Mouse (Mus musculus) liver (tissue): ENCODE measurements around the gene Hapln4.
A peak's percentile ranks its signal among the peaks of the same experiment; 100 is the strongest.
"Not testable (repeated sequence)": the region's sequence is repeated elsewhere in the genome, so short reads cannot be mapped to it uniquely, and the experiment has no call there.

Experiments
- DNase-seq: peaks from one replicate; pipeline ENCODE4 v3.0.0-alpha.2; 2020; ENCODE audit warnings: mixed read lengths

Gene Hapln4

DNA sequence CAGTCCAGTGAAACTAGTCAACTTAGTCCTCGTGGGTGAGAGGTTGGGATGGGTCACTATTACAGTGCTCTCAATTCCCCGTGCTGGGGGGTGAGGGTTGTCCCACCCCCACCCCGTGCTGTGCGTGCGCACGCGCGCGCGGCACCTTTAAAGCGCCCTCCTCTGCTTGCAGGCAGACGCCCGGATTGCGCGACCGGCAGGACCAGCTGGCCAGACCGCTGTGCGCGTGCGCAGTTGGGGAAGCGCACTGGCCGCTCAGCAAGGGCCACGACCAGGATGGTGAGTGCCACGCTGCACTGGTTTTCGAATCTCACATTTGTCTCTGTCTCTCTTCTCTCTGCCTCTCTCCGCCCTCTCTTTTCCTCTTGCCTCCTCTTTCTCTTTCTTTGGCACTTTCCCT is at the start of gene Hapln4:
Gene Hapln4, plus strand, starts transcription at position 173 of the 400 bp plus-strand sequence.
- peak; percentile 55 for DNase-seq

DNA sequence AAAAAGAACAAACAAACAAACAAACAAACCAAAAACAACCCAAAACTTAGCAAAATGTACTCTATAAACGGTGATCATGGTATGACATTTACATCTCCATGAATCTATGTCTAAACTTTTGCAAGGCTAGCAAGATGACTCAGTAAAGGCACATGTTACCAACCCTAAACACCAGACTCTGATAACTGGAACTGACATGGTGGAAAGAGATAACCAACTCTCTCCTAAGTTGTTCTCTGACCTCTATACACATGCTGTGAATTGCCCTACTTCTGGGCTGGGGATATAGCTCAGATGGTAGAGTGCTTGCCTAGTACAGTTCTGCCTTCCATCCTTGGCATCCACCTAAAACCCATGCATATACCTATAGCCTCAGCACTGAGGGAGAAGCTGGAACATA is 45.3 kb upstream of the Hapln4 start:
- no peak for DNase-seq

DNA sequence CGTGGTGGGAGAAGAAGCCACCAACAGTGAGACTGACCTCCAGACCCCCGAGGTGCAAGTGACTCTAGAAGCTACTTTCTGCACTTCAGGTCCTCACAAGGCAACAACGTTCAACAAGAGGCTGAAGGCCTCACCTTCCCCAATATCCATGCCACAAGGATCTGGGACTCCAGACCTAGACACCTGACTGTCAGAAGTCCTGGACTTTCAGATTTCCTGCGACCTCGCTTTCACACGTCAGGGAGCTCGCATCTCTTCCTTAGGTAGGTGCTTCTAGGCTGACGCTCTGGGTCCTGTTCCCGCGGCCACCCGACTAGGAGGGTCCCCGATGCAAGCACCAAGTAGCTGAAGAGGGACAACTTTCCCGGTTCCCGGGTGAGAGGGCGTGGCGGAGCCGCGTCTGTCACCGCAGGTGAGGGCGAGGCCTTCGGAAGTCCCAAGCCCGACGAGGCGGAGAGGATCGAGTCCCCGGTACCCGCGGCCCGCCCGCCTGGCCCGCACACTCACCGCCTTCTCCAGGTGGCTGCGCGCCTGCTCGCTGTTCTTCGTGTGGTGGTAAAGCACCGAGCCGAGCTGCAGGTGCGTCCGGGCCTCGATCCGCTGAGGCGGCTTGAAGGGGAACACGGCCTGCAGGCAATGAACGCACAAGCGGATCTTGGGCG is 41.2 kb upstream of the Hapln4 start:
- DNase-seq = peak; percentile 68

DNA sequence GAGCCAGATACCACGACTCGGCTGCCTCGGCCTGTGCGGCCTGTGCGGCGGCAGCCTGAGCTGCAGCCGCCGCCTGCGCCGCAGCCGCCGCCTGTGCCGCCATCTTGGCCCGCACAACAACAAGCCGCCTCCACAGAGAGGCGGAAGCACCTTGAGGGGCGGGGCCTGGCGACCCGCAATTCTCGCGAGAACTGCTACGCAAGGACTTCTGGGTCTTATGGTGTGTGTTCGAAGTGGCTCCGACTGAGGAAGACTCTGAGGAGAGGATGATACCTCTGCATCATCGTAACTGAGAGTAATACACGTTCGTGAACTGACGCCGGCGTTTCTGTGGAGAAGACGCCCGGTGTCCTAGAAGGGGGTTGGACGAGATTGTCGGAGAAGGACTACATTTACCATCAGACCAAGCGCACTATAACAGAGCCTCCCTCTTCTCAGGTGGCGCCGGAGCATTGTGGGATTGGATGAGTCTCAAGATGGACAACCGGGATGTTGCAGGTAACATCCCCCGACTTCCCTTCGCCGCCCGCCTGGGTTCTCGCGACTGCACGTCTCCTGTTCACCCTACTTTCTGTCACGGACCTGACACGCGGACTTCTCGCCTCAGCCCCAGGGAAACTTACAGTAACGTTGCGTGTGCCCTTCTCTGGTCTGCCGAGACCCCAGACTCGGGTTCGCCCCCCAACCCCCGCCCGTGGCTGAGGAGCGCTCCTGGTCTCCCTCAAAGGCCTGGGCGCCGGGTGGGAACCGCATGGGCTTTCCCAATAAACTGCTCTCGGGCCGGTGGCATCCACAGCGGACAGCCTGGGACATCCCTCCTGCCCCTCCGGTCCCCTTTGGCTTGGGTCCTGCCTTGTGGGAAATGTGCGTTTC is 40.4 kb upstream of the Hapln4 start, which contains the start of the genes Mau2 and Sugp1:
Gene Mau2, minus strand, starts transcription at position 152 of the 873 bp plus-strand sequence.
Gene Sugp1, plus strand, starts transcription at position 231 of the 873 bp plus-strand sequence.
- DNase-seq = peak; percentile 98

DNA sequence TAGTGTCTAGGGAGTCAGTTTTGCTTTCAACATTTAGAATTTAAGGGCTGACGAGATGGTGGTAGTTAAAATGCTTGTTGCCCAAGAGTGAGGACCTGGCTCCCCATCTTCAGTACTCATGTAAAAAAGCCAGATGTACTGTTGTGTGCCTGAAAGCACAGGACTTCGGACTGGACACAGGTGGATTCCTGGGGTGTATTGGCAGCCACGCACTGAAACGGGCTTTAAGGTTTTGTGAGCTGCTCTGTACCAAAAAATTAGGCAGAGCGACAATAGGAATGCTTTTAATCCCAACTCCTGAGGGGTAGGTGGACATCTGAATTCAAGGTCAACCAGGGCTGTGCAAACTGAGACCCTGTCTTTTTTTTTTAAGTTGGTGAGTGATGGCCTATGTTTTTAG is 39.3 kb upstream of the Hapln4 start:
- no peak for DNase-seq

- DNase-seq = no peak
Observed at GRCm38 (mm10) chr8:70049662-70050061, 33.6 kb upstream of the Hapln4 start.

GRCm38 (mm10) chr8:70050434-70050833 is 32.8 kb upstream of the Hapln4 start:
- not testable (repeated sequence) for DNase-seq

DNA sequence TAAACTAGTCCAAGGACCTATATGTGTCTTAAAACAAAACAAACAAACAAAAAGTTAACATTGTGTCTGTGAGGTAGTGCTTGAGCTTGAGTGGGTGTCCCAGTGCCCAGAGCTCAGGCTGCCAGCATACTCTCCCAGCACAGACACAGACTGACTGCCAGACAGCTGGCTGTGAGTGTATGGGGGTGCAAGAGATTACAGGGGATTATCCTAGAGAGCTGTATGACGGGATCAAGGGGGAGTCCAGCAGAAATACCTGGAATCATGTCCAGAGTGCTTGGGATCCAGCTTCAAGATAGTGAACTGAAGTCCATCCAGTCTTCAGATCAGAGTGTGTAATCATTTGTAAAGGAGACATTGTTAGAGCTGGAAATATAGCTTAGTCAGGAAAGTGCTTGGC is 25.5 kb upstream of the Hapln4 start:
- DNase-seq = no peak

DNA sequence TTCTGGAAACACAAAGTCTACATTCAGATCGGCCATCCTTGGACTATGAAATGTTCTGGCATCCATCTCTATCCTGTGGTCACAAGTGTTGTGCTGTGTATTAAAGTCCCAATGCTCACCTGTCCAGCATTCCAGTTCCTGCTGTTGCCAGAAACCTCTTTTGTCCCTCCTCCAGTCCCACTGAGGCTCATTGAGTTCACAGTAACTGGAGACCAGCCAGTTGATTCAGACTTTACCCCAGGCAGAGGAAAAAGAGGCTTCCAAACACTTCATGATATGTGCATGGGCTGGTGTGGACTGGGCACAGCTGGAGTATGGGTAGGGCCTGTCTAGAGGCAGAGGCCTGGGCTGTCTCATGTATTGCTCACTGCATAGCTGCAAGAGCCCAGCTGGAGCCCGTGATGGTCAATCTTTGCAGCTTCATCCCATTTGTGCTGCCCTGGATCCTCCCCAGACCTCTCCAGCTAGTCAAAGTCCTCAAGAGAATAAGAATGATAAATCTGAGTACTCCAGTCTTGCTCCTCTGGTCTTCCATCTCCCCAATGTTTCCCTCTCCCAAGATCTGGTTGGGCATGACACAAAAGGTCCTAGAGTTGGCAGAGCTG is 11.3 kb upstream of the Hapln4 start:
- no peak for DNase-seq

DNA sequence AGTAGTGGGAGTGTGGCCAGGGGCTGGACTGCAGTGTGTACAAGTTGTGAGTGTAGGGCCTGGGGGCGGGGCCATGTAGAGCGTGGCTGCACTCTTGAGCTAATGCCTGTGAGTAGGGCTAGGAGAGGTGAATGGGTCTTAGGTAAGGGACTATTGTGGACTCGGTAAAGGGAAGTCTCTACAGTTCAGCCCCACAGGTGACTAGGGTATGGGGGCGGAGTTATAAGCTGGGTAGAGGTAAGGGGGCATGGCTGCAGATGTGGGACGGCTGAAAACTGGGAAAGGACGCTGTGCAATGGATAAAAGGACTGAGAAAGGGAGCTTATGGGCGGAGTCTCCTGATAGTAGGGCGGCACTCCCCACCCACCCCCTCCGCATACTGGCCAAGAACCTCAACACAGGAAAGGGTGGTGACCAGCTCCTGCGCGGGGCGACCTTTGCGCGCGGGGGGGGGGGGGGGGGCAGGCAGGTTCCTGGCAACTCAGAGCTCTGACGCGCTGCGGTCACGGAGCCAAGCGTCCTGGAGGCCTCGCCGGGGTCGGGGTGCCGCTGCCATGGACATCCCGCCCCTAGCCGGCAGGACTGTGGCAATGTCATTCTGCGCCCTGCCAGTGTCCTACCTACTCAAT is 10.7 kb upstream of the Hapln4 start, which contains the start of gene Tm6sf2:
Gene Tm6sf2, plus strand, starts transcription at position 484 of the 629 bp plus-strand sequence.
- peak; percentile 61 for DNase-seq

DNA sequence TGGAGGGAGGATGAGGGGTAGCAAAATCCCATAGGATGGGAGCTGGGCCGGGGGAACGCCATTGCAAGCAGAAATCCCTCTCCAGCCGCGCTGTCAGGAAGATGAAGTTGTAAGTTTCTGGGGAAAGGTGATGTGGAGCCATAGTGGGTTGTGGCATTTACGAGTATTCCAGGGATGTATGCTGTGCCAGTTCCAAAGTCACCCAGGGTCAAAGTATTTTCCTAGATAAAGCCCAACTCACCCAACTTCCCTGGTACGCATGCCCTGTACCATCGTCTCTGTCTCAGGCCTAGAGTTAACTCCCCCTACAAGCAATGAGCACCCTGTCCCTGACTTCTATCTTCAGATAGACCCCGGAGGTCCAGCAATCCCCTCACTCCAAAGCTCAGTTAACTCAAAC is 10.1 kb upstream of the Hapln4 start:
- DNase-seq = no peak

DNA sequence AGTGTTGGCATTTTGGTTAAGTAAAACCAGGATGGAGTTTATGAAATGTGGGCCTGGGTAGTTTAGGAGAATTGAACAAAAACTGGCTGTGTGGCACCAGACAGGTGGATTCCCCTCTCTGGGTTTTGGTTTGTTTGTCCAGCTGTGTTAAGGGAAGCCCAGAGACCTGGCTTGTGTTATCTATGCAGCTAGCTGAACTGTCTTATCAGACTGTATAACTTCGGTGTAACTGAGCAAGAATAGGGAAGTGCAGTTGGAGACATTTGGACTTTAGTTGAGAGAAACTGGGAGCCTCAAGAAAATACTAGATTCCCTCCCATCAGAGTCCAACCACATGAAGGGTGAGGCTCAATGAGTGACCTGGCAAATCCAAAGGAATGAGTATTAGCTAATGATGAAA is 9.6 kb upstream of the Hapln4 start:
- DNase-seq = no peak

GRCm38 (mm10) chr8:70081976-70082375 is 1.3 kb upstream of the Hapln4 start:
- no peak for DNase-seq

- DNase-seq = no peak
Observed at GRCm38 (mm10) chr8:70084191-70085065, 1.2 kb downstream of the Hapln4 start.

DNA sequence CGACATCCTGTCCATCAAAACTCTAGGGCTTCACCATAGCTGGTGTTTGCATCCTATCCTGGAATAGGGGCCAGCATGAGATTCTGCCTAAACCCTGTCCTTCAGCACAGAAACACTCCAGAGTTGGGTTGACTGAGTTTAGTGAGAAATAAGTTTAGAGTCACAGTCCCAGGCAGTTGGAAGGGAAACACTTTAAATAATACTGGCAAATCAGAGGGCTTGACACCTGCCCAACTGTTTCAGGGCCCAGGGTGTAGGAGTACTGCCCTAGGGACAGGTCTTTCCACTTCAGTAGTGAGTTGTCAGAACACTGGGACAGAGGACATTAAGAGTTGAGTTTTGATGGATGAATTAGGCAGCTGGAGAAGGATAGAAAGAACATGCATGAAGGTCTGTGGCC is 2.9 kb downstream of the Hapln4 start:
- no peak for DNase-seq

GRCm38 (mm10) chr8:70087237-70087636 is 4.0 kb downstream of the Hapln4 start:
- DNase-seq = peak; percentile 25

DNA sequence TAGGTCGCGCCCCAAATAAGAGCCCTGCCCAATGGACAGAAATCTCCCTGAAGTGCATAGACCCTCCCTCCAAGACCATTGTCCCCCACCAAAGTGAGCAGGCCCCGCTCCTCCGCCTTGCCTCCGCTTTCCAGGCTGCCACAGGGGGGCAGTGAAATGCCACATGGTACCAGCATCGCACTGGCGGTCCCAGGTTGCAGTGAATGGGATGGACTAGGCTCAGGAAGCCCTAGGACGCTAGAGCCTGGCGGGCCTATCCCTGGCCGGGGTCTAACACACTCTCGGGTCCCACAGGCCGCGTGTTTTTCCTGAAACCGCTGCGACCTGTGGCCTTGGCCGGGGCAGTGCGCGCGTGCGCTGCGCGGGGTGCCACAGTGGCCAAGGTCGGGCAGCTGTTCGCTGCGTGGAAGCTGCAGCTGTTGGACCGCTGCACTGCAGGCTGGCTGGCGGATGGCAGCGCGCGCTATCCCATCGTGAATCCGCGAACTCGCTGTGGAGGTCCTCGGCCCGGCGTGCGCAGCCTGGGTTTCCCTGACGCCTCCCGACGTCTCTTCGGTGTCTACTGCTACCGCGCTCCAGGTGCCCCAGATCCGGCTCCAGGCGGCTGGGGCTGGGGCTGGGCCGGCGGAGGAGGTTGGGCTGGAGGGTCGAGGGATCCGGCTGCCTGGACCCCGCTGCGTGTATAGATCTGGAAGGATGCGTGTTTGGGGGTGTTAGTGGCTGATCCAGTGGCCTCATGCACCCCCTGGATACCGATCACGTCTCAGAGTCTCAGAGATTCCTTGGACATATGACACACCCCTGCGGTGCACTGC is 4.8 kb downstream of the Hapln4 start:
- DNase-seq = peak; percentile 38

DNA sequence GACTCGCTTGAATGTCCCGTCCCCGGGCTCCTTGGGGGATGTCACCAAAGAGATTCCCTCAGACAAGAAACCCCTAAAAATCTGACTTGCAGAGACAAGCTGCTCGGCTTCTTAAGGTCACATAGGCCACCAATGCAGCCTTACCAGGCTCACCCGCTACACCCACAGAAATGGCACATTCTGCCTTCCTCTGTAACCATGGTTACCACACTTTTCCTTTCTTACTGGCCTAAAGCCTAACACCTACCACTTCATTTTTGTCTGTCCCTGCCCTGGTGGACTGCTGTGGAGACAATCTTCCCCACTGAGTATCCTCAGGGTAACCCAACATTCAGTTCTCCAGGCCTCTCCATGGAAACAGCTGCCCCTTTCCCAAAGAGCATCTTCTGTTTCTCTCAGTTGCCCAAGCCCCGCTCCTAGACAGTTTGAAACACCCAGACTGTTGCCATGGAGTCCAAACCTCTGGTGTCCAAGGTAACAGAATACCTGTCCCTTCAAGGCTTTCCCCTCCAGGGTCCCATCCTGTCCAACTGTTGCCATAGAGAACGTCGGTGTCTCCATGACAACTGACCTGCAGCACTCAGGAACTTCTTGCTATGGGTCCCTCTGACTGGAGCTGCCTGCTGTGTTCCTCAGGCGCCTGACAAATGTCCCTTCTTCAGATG is 6.2 kb downstream of the Hapln4 start:
- no peak for DNase-seq

GRCm38 (mm10) chr8:70092786-70093185 is 9.5 kb downstream of the Hapln4 start:
- DNase-seq = no peak

- no peak for DNase-seq
Observed at GRCm38 (mm10) chr8:70099276-70099675, 16.0 kb downstream of the Hapln4 start.

- no peak for DNase-seq
Observed at GRCm38 (mm10) chr8:70100241-70100640, 17.0 kb downstream of the Hapln4 start.
